Mouse (Mus musculus) forebrain, postnatal 0 days (tissue): ENCODE results near the gene Ankrd13a. TPM values are rescaled to one million over a fixed set of nuclear protein-coding genes. Genes with fewer than 3 reads are reported as not detected.

ENCODE experiments used
- ATAC-seq: fragments of 200-750 bp; cut with Nextera tagmentation; 2 replicates; pipeline ENCODE4 v1.8.0; 2017; ENCODE audit warnings: mild to moderate bottlenecking, moderate library complexity
- DNase-seq: peaks from one replicate; pipeline ENCODE4 v3.0.0-alpha.2; 2015
- H3K27ac ChIP-seq: fragments of 300-500 bp; sonication (generic); 2 replicates; pipeline ENCODE4 v1.5.1; 2014; ENCODE audit warnings: low read depth, mild to moderate bottlenecking, antibody characterized with exemption, low read length, moderate library complexity, mixed read lengths
- H3K27me3 ChIP-seq: fragments of 300-500 bp; sonication (generic); 2 replicates; pipeline ENCODE4 v1.6.1; 2014; ENCODE audit warnings: mild to moderate bottlenecking, low read length, mixed read lengths; ENCODE audit not compliant: insufficient read depth
- H3K36me3 ChIP-seq: fragments of 300-500 bp; sonication (generic); 2 replicates; pipeline ENCODE4 v1.6.1; 2014; ENCODE audit warnings: mild to moderate bottlenecking, moderate library complexity; ENCODE audit not compliant: insufficient read depth
- H3K4me1 ChIP-seq: fragments of 300-500 bp; sonication (generic); 2 replicates; pipeline ENCODE4 v1.6.1; 2014; ENCODE audit warnings: antibody characterized with exemption; ENCODE audit not compliant: insufficient read depth
- H3K4me2 ChIP-seq: fragments of 300-500 bp; sonication (generic); 2 replicates; pipeline ENCODE4 v1.6.1; 2014; ENCODE audit warnings: low read depth, mild to moderate bottlenecking, moderate library complexity
- H3K4me3 ChIP-seq: fragments of 300-500 bp; sonication (generic); 2 replicates; pipeline ENCODE4 v1.5.1; 2014; ENCODE audit warnings: low read depth, low read length, mixed read lengths
- H3K9ac ChIP-seq: fragments of 300-500 bp; sonication (generic); 2 replicates; pipeline ENCODE4 v1.6.1; 2014; ENCODE audit warnings: mild to moderate bottlenecking
- H3K9me3 ChIP-seq: fragments of 300-500 bp; sonication (generic); 2 replicates; pipeline ENCODE4 v1.6.1; 2016; ENCODE audit warnings: low read length
- CTCF ChIP-seq: sonication (generic); IDR thresholded peaks from 2 replicates; pipeline ENCODE4 v1.5.1; 2016; ENCODE audit warnings: antibody characterized with exemption, control low read depth, low read depth
- WGBS: fragments of 180-500 bp; shearing (Covaris S2); extraction: QIAGEN DNeasy Blood & Tissue Kit; methylation state at CpG from one replicate; pipeline ENCODE4 v1.1.7; 2014; 5-methylcytosine and 5-hydroxymethylcytosine counted together
- polyA plus RNA-seq: library from polyadenylated mRNA; unstranded; fragments of >200 nt; fragmentation: Nextera tagmentation; extraction: Ambion mirVana; gene quantifications from 2 replicates; pipeline ENCODE4 v1.2.1, GENCODE M21; 2015
- total RNA-seq: library from RNA; depleted of rRNA; stranded (reverse); fragments of >200 nt; gene quantifications from 2 replicates; pipeline ENCODE4 v1.2.3, GENCODE M21; 2014

Gene Ankrd13a
- total and polyA plus RNA-seq, 2 experiments from 2014 or later = 20.7 to 44.8 TPM

DNA sequence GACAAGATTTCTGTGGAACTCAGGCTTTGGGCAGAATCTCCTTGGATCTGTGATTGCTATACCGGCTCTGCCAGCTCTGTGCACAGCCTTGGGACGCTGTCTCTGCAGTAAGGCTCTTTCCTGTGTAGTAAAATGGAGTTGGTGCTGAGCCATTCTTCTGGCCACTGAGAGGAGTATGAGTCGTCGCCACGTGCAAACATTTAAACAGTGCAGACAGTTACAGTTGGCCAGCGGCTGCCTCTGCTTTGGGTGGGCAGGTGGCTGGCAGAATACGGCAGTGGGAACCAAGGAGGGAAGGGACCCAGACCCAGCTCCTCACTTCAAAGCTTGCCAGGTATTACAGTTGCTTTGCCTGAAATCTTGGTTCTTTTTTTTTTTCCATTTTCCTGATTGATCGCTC, 22.8 kb downstream of the Ankrd13a start:
- no peak for ATAC-seq
- WGBS = 85% methylated on average over 8 of the region's 8 CpGs
- Histone ChIP-seq H3K9ac (no peak overlapping the region), H3K4me1 (no peaks in the 10 kb centered on the region), H3K27ac (no peak overlapping the region), H3K4me3 (no peak overlapping the region), H3K9me3 (no peaks in the 10 kb centered on the region), H3K27me3 (no peaks in the 10 kb centered on the region), H3K4me2 (no peak overlapping the region), H3K36me3 (peaks cover 59% of the 10 kb centered on the region)
- TF ChIP-seq CTCF = no peak
- no peak for DNase-seq

DNA sequence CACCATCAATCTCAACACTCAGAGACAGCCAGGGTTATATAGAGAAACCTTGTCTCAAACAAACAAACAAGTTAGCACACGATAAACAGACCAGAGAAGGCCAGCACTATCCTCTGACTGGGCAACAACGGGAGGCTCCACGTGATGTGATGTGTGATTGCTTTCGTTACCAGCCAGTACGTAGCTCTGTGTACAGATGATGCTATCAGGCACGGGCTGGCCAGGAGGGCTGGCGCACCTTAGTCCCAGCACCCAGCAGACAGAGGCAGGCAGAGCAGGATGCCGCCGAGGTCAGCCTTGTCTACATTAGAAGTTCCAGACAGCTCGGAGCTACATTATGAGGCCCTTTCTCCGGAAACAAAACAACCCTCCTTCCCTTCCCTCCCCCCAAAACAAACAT, 25.4 kb downstream of the Ankrd13a start:
- Histone ChIP-seq H3K4me1 (no peaks in the 10 kb centered on the region), H3K27me3 (no peaks in the 10 kb centered on the region), H3K4me2 (no peak overlapping the region), H3K9me3 (no peaks in the 10 kb centered on the region), H3K9ac (no peak overlapping the region), H3K27ac (no peak overlapping the region), H3K4me3 (no peak overlapping the region), H3K36me3 (peaks cover 67% of the 10 kb centered on the region)
- DNase-seq (no peak), ATAC-seq (no peak)
- WGBS = 90% methylated on average over 11 of the region's 11 CpGs
- no peak for TF ChIP-seq CTCF

DNA sequence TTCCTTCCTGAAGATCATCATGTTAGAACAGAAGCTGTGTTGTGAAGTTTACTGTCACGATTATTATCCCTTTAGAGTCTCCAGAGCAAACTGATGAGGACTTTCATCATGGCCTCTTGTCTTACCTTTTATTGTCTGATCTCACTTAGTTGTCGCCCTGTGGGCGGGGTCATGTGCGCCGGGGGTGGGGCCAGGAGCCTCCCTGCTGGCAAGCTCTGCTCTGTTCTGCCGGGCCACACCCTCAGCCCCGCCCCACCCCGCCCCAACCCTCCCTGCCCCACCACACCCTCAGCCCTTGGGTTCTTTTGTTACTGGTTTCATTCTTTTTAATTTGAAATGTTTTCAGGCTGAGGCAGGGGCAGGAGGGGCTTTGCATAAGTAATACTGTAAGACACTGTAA, 26.6 kb downstream of the Ankrd13a start:
- no peak overlapping the region for H3K27ac ChIP-seq
- no peak for DNase-seq
- ATAC-seq = no peak
- H3K4me1 ChIP-seq = no peaks in the 10 kb centered on the region
- no peak for TF ChIP-seq CTCF
- H3K4me3 ChIP-seq = no peak overlapping the region
- H3K27me3 ChIP-seq = no peaks in the 10 kb centered on the region
- H3K36me3 ChIP-seq = peaks cover 70% of the 10 kb centered on the region
- 19% methylated on average over 8 of the region's 8 CpGs for WGBS
- H3K4me2 ChIP-seq = no peak overlapping the region
- H3K9ac ChIP-seq = no peak overlapping the region
- no peaks in the 10 kb centered on the region for H3K9me3 ChIP-seq

DNA sequence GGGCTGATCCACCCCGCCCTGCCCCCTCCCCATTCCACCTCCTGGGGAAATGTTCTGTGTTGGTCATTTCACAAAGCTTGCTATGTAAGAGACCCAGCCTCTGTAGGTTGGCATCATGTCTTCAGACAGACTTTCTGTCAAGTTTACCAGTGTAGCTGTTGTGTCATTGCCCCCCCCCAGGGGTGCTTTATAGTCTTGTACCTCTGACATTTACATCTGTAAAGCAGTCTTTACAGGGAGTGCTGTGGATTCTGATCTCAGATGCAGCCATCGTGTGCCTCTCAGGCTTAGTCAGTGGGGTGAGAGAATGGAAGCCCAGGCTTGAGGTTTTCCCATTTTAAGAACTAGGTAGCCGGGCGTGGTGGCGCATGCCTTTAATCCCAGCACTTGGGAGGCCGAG, 27.4 kb downstream of the Ankrd13a start:
- Histone ChIP-seq H3K4me2 (no peak overlapping the region), H3K27ac (no peak overlapping the region), H3K4me3 (no peak overlapping the region), H3K9ac (no peak overlapping the region), H3K36me3 (peaks cover 70% of the 10 kb centered on the region), H3K9me3 (no peaks in the 10 kb centered on the region), H3K4me1 (no peaks in the 10 kb centered on the region), H3K27me3 (no peaks in the 10 kb centered on the region)
- TF ChIP-seq CTCF = no peak
- 87% methylated on average over 6 of the region's 6 CpGs for WGBS
- no peak for DNase-seq
- no peak for ATAC-seq

DNA sequence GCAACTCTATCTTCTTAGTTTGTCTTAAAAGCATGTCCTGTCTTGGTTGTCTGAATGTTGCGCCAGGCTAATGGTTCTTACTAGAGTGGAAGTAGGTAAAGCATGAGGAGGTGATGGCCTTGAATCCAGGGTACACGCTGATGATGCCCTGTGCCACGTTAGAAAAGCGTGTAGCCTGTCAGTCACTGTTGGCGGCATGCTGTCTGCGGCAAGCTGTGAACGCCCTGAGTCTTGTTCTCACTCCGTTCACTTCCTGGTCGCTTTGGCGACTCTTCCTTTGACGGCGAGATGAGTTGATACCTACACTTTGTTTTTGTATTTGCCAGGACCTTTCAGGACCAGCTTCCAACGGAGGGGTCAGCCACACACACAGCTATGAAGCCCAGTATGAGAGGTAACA, 28.8 kb downstream of the Ankrd13a start:
- Histone ChIP-seq H3K4me1 (no peaks in the 10 kb centered on the region), H3K9me3 (no peaks in the 10 kb centered on the region), H3K27ac (no peak overlapping the region), H3K9ac (no peak overlapping the region), H3K27me3 (no peaks in the 10 kb centered on the region), H3K4me3 (no peak overlapping the region), H3K4me2 (no peak overlapping the region), H3K36me3 (peaks cover 68% of the 10 kb centered on the region)
- no peak for ATAC-seq
- no peak for DNase-seq
- WGBS = 91% methylated on average over 13 of the region's 13 CpGs
- no peak for TF ChIP-seq CTCF

DNA sequence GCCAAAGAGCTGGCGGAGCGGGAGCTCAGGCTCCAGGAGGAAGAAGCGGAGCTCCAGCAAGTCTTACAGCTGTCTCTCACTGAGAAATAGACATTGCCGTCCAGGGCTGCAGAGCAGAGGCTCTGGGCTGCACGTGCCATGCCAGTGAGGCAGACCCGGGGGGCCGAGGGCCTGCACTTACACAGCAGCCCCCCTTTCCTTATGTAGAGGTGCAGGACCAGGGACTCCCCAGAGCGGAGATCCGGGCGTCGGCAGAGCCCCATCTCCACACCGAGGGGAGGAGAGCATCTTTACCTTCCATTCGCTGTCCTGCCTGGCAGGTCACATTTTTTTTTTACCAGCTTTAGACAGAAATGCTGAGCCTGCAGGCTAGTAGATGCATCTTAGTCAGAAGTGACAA, 29.9 kb downstream of the Ankrd13a start:
- H3K36me3 ChIP-seq = peaks cover 68% of the 10 kb centered on the region
- H3K9me3 ChIP-seq = no peaks in the 10 kb centered on the region
- no peaks in the 10 kb centered on the region for H3K27me3 ChIP-seq
- no peak for TF ChIP-seq CTCF
- no peak overlapping the region; the same call in 1 of the 2 replicates for H3K9ac ChIP-seq
- H3K4me1 ChIP-seq = no peaks in the 10 kb centered on the region
- no peak overlapping the region for H3K4me3 ChIP-seq
- ATAC-seq (no peak), DNase-seq (no peak)
- no peak overlapping the region for H3K4me2 ChIP-seq
- 82% methylated on average over 13 of the region's 13 CpGs for WGBS
- H3K27ac ChIP-seq = no peak overlapping the region

DNA sequence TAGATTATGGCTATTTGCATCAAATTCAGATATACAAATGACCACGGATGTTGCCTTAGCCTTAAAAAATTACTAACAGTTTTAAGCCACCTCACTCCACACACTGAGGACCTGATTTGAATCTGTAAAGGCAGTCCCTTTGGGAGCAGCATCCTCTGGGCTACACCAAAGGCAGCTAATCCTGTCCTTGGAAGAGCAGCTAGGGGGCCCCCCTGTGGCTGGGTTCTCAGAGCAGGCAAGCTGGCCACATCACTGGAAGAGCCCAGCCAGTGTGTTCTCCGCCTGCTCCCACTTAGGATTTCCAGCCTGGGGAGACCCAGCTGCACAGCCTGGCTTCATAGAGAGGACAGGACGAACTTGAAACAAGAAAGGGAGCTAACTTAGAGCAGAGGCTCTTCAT, 30.5 kb downstream of the Ankrd13a start:
- H3K9me3 ChIP-seq = no peaks in the 10 kb centered on the region
- WGBS = 36% methylated on average over 3 of the region's 3 CpGs
- no peak for DNase-seq
- H3K27me3 ChIP-seq = no peaks in the 10 kb centered on the region
- no peaks in the 10 kb centered on the region for H3K4me1 ChIP-seq
- H3K4me3 ChIP-seq = no peak overlapping the region
- no peak overlapping the region for H3K9ac ChIP-seq
- no peak overlapping the region for H3K27ac ChIP-seq
- H3K4me2 ChIP-seq = no peak overlapping the region
- H3K36me3 ChIP-seq = peaks cover 64% of the 10 kb centered on the region
- peak; percentile 34 for TF ChIP-seq CTCF
- peak; percentile 47 for ATAC-seq
